Mouse (Mus musculus) intestine, postnatal 0 days (tissue): ENCODE measurements around the gene Clybl. TPM values are rescaled to one million over a fixed set of nuclear protein-coding genes. Genes with fewer than 3 reads are reported as not detected.
A peak's percentile ranks its signal among the peaks of the same experiment; 100 is the strongest.

ENCODE experiments used
- ATAC-seq: fragments of 200-750 bp; cut with Nextera tagmentation; 2 replicates; pipeline ENCODE4 v1.8.0; 2017; ENCODE audit warnings: mild to moderate bottlenecking, moderate TSS enrichment, moderate library complexity
- H3K27ac ChIP-seq: fragments of 300-500 bp; sonication (generic); 2 replicates; pipeline ENCODE4 v1.5.1; 2014; ENCODE audit warnings: mild to moderate bottlenecking, low read depth, low read length, moderate library complexity
- H3K27me3 ChIP-seq: fragments of 300-500 bp; sonication (generic); replicated peaks from 2 replicates; pipeline ENCODE4 v1.6.1; 2014; ENCODE audit warnings: low read length, mixed read lengths; ENCODE audit not compliant: control insufficient read depth, insufficient read depth
- H3K36me3 ChIP-seq: fragments of 300-500 bp; sonication (generic); 2 replicates; pipeline ENCODE4 v1.6.1; 2014; ENCODE audit warnings: mild to moderate bottlenecking, moderate library complexity; ENCODE audit not compliant: control insufficient read depth, insufficient read depth
- H3K4me1 ChIP-seq: fragments of 300-500 bp; sonication (generic); replicated peaks from 2 replicates; pipeline ENCODE4 v1.6.1; 2014; ENCODE audit warnings: antibody characterized with exemption, low read length, mixed read lengths; ENCODE audit not compliant: control insufficient read depth, insufficient read depth
- H3K4me2 ChIP-seq: fragments of 300-500 bp; sonication (generic); replicated peaks from 2 replicates; pipeline ENCODE4 v1.6.1; 2014; ENCODE audit warnings: low read depth, mild to moderate bottlenecking, moderate library complexity
- H3K4me3 ChIP-seq: fragments of 300-500 bp; sonication (generic); 2 replicates; pipeline ENCODE4 v1.5.1; 2014; ENCODE audit warnings: low read depth, low read length
- H3K9ac ChIP-seq: fragments of 300-500 bp; sonication (generic); 2 replicates; pipeline ENCODE4 v1.6.1; 2014; ENCODE audit warnings: mild to moderate bottlenecking, low read depth, low read length
- H3K9me3 ChIP-seq: fragments of 300-500 bp; sonication (generic); 2 replicates; pipeline ENCODE4 v1.6.1; 2016; ENCODE audit warnings: mixed run types; ENCODE audit not compliant: control insufficient read depth
- CTCF ChIP-seq: sonication (generic); IDR thresholded peaks from 2 replicates; pipeline ENCODE4 v1.5.1; 2016; ENCODE audit warnings: low read depth, mild to moderate bottlenecking, control low read depth, antibody characterized with exemption, moderate library complexity
- WGBS: fragments of 180-500 bp; shearing (Covaris S2); extraction: QIAGEN DNeasy Blood & Tissue Kit; methylation state at CpG from one replicate; pipeline ENCODE4 v1.1.7; 2014; 5-methylcytosine and 5-hydroxymethylcytosine counted together
- polyA plus RNA-seq: library from polyadenylated mRNA; unstranded; fragments of >200 nt; fragmentation: Nextera tagmentation; extraction: Ambion mirVana; gene quantifications from 2 replicates; pipeline ENCODE4 v1.2.1, GENCODE M21; 2015

The Clybl gene
- polyA plus RNA-seq, 1 experiment from 2014 or later = 22.2 TPM

DNA sequence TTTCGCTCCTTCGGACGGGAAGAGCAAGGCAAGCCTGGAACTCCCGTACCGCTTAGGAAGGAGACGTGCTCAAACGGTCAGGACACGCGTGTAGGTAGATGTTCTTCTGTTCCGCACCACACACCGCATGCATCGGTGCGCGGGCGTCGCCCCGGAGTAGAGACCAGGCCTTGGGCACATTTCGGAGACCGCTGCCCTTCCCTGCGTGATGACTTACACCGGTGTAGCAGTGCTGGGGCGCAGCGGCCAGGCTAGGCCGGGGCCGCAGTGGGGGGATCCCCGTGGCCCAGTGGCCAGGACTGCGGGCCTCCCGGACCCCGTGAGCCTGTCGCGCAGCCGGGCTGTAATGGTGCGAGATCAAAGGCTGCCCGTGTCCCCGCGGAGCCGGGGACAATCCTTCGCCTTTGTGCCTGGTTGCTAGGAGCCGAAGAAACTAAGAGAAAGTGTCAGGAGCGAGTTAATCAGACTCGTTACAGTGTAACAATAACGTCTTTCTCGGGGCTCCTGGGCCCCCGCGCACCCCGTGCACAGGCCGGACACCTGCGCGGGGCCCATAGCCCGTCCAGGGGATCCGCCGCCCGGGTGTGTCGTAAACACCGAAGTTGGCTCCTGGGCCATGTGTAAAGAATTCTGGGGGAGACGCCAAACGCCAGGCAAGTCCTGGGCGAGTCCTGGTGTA is 225.2 kb downstream of the Clybl start:
- Histone ChIP-seq H3K36me3 (no peaks in the 10 kb centered on the region), H3K4me3 (peak overlapping the region; percentile 39), H3K9ac (no peak overlapping the region), H3K27ac (no peak overlapping the region), H3K4me2 (peak overlapping the region; percentile 76), H3K4me1 (no peaks in the 10 kb centered on the region), H3K27me3 (peaks cover 32% of the 10 kb centered on the region), H3K9me3 (no peaks in the 10 kb centered on the region)
- no peak for TF ChIP-seq CTCF
- WGBS = 3% methylated on average over 58 of the region's 58 CpGs
- ATAC-seq = 0 out of 2 replicates have a peak, but pooled peaks have one; percentile 33

DNA sequence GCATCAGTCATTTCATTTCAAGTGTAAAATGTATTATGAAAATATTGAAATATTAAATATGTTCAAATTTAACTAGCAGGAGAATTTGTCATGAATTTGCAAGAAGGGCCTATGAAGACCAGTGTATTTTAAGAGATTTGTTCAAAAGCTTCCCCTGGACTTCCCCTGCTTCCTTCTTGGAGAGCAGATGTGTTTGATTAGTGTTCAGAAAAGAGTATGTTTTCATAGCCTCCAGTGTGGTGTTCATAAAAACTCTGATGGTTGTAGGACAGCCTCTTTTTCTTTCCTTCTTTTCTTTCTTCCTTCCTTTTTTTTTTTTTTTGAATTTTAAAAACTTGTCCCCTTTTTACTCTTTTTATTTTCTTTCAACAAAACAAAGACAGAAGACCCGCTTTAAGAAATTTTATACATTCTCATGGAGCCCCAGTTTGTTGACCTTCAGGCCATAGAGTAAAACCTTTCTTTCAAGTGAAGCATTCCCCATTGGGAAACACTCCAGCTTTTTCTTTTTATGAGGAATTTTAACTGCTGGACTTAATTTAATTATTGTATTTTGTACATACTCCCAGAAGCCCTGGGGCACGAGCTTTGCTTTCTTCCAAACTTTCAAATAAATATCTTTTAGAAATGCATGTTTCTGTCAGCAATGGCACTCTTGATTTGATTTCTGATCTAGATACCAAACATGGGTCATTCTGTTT is 231.5 kb downstream of the Clybl start:
- WGBS = 73% methylated on average over 2 of the region's 2 CpGs
- peaks cover 8% of the 10 kb centered on the region; the same call in 1 of the 2 replicates for H3K27me3 ChIP-seq
- no peaks in the 10 kb centered on the region for H3K4me1 ChIP-seq
- H3K27ac ChIP-seq = no peak overlapping the region
- ATAC-seq = no peak
- no peak for TF ChIP-seq CTCF
- no peak overlapping the region for H3K9ac ChIP-seq
- H3K4me2 ChIP-seq = no peak overlapping the region
- H3K36me3 ChIP-seq = no peaks in the 10 kb centered on the region
- H3K4me3 ChIP-seq = no peak overlapping the region
- H3K9me3 ChIP-seq = no peaks in the 10 kb centered on the region

DNA sequence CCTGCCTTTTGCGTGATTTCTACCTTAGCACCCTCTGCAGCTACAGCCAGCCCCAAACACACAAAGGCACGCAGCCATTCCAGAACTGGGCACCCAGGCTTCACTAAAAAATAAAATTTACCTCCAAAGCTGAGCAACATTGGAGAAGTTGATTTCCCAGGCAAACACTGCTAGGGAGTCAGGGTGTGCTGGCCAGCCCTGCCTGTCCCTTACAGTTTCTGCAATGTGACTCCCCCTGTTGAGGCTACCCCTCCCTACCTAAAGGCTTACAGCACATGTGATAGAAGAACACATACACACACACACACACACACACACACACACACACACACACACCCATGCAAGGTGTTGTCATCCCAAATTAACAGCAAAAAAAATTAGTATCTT is 232.0 kb downstream of the Clybl start:
- Histone ChIP-seq H3K9me3 (no peaks in the 10 kb centered on the region), H3K27me3 (peaks cover 2% of the 10 kb centered on the region; the same call in 1 of the 2 replicates), H3K9ac (no peak overlapping the region), H3K4me2 (no peak overlapping the region), H3K27ac (no peak overlapping the region), H3K36me3 (no peaks in the 10 kb centered on the region), H3K4me3 (no peak overlapping the region), H3K4me1 (no peaks in the 10 kb centered on the region)
- 93% methylated on average over 2 of the region's 2 CpGs for WGBS
- ATAC-seq = no peak
- TF ChIP-seq CTCF = no peak

DNA sequence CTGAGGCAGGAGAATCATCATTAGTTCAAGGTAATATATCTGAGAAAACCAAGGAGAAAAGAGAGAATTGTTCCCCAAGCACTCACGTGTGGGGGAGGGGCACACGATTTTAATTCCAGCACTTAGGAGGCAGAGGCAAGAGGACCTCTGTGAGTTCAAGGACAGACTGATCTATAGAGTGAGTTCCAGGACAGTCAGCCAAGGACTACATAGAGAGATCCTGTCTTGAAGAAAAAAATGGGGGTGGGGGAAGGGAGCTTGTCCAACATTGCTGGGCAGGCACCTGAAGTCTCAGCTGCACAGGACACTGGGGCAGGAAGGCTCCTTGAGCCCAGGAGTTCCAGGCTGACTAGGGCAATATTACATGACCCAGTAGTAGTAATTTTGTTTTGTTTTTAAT is 233.3 kb downstream of the Clybl start:
- TF ChIP-seq CTCF = no peak
- Histone ChIP-seq H3K27me3 (no peaks in the 10 kb centered on the region), H3K27ac (no peak overlapping the region), H3K4me3 (no peak overlapping the region), H3K9me3 (no peaks in the 10 kb centered on the region), H3K4me2 (no peak overlapping the region), H3K4me1 (no peaks in the 10 kb centered on the region), H3K36me3 (no peaks in the 10 kb centered on the region), H3K9ac (no peak overlapping the region)
- ATAC-seq = no peak
- WGBS = 85% methylated on average over 2 of the region's 2 CpGs

DNA sequence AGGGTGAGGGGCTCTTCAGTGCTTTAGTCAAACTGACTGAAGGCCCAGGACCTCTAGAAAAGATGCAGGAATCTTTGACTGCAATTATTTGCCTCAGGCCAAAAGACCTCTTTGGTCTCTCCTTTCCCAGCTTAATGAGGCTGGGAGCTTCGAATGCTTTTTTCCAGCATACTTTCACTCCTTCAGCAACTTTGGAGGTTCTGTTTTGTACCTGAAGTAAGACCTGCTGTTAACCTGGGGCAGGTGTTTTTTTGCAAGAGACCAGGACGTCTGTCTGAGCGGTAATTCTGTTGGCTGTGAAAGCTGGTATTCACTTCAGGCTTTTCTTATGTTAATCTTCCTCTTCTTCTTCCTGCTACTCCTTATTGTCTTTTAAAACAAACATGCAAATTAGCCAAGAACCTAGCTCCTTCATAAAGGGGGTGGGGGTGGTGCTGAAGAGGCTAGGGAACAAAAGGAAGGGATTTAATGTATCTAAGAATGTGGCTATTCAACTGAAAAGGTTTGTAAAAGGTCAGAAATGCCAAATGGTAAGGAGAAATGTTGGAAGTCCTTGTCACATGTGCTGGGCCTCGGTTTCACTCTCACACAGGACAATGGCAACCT is 234.8 kb downstream of the Clybl start:
- Histone ChIP-seq H3K27me3 (no peaks in the 10 kb centered on the region), H3K27ac (no peak overlapping the region), H3K4me3 (no peak overlapping the region), H3K4me2 (no peak overlapping the region), H3K4me1 (no peaks in the 10 kb centered on the region), H3K9me3 (no peaks in the 10 kb centered on the region), H3K36me3 (no peaks in the 10 kb centered on the region), H3K9ac (no peak overlapping the region)
- ATAC-seq = no peak
- no peak for TF ChIP-seq CTCF
- WGBS = 35% methylated on average over 4 of the region's 4 CpGs

DNA sequence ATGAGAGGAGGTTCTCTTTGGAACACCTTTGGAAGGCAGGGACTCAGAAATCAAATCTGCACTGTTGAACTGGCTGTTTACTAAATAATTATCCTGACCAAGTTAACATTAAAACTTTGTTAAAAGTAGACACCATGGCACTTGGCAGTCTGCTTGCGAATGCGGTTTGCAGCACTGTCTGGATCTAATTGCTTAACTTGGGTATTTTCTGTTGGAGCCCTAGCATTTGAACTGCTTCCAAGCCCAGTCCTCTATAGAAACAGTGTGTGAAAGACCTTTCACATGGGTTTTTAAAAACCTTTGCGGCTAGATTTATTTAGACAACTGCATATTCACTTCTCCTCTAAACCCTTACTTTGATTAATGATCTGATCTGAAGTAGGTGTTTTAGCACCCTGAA is 242.9 kb downstream of the Clybl start:
- Histone ChIP-seq H3K9me3 (no peaks in the 10 kb centered on the region), H3K27ac (no peak overlapping the region), H3K4me3 (no peak overlapping the region), H3K4me1 (no peaks in the 10 kb centered on the region), H3K27me3 (no peaks in the 10 kb centered on the region), H3K4me2 (no peak overlapping the region), H3K9ac (no peak overlapping the region), H3K36me3 (no peaks in the 10 kb centered on the region)
- WGBS = 94% methylated on average over 3 of the region's 3 CpGs
- TF ChIP-seq CTCF = no peak
- ATAC-seq = no peak
